Mouse (Mus musculus): ENCODE data around the gene Higd1a.

The Higd1a gene

DNA sequence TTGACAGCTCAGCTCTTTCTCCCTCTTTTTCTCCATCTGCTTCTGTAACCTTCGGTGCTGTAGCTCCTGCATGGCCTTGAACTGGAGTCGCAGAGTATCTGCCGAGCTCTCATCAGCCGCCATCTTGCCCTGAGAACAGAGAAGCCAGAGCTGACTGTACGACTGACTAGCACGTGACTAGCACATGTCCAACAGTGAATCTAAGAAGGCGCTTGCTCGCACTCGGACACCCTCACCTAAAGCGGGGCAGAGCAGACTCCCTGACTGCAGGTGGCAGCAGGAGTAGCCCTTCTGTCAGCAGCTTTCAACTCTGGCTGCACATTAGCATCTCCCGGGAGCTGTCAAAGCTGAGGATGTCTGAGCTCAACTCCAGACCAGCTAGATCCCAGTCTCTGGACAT is 24.3 kb downstream of the Higd1a start:
- no peak for DNase-seq

GRCm38 (mm10) chr9:121830956-121831293 is 27.2 kb downstream of the Higd1a start:
- DNase-seq: peak; percentile 92

GRCm38 (mm10) chr9:121830243-121830955 is 27.8 kb downstream of the Higd1a start:
- peak; percentile 69 for DNase-seq

DNA sequence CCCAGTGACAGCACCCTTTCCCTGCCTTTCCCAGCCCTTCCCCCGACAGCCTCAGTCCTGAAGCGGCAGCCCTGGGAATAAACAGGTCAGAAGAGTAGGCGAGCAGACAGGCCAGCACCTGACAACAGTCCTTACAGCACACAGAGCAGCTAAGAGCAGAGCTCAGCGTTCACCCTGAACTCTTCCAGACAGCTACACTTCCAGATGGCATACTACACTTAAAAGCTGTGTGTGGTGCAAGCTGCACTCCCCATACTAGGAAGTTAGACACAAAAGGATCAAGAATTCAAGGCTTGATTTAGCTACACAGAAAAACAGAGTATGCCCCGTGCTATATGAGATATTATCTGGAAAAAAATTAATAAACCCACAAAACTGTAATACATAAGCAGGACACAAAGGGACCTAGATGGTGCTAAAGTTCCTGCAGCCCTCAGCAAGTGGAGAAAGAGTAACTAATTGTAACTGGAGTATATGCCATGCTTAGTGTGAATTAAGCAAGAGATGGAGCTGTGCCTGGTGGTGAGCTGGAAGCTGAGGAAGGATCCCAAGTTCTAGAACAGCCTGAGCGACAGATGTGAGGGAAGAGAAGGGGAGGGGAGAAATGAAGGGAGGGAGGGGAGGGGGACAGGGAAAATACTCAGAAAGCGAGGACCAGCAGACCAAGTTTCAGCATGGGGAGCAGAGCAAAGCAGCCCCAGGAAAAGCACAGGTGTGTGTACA is 28.7 kb downstream of the Higd1a start:
- DNase-seq: no peak

- DNase-seq: no peak
Measured at GRCm38 (mm10) chr9:121828314-121828713, 29.8 kb downstream of the Higd1a start.

DNA sequence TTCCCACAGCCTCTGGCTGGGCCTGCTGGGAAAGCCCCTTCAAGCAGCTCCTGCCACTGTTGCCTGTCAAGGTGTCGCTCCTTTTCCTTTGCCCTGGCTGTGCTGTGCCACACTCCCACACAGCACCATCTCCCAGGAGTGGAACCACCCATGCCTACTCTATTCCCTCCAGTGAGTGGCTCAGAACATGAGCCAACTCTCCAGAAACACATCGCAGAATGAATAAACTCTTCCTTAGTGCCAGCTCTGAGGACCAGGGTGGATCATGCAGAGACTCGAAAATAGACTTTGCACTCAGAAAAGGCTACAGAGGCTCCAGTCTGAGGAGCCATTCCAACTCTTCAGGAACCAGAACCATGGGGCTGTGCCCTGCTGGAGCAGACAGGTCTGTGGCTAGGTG is 31.8 kb downstream of the Higd1a start:
- no peak for DNase-seq

DNA sequence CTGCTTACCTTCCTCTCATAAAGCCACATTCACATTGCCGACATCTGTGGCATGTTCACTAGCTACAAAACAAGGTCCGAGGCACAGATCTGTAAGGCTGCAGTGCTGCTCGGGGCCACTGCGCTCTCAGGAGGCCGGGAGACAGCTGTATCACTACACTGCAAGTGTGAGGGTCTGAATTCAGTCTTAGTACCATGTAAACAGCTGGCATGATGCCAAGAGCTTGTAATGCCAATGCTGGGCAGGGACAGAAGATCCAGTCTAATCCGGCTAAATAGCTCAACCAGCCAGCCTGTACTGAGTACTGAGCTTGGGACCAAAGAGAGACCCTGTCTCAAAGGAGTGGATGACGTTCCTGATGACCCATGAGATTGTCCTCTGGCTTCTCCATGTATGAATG is 34.2 kb downstream of the Higd1a start:
- peak; percentile 64 for DNase-seq

- DNase-seq: peak; percentile 88
Measured at GRCm38 (mm10) chr9:121823051-121823450, 35.1 kb downstream of the Higd1a start.

- peak; percentile 56 for DNase-seq
Measured at GRCm38 (mm10) chr9:121822585-121822991, 35.6 kb downstream of the Higd1a start.

DNA sequence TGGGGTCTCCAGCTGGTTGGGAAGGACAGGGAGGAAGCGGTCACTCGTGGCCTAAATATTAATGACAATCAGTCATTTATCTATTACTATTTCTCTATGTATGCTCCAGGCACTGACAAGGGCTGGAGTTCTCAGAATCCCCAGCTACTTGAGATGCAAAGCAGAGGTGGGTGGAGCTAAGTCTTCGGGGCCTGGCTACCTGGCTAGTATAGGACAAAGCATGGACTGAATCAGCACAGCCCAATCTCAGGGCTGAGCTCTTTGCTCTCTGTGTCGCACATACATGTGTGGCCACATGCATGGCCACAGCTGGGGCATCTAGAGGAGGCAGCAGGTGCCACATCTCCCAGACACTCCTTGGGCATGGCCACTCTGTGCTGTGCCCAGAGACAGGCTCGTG is 37.4 kb downstream of the Higd1a start:
- no peak for DNase-seq

DNA sequence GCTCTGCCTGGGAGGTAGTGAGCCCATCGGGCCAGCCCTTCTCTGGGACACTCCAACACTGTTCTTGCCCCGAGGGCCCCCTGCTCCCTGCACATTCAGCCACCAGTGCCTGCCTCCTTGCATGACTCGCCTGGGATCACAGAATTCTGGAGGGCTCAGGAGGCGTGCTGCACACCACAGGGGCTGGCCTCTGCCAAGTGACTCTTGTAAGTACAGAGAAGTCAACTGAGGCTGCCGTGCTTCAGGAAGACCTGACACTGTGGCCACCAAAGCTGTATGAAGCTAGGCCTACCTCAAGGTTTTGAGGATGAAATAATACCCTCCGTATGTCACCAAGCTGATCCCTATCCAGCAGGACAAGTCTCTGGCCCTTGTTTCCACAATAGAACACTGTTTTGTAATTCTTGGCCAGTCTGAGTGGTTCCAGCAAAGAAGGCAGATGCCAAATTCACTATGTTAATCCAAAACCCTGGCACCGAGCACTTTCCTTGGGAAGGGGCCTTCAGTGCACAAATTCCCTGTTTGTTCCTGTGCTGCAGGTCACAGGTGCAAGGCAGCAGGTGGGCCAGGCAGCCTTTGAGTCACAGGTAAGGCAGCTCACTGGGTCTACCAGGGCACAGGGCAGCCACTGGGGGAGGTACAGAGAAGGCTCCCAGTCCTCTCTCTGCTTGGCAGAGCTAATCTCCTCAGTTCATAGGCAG is 38.2 kb downstream of the Higd1a start:
- DNase-seq: peak; percentile 88

GRCm38 (mm10) chr9:121819073-121819770 is 38.9 kb downstream of the Higd1a start:
- DNase-seq: peak; percentile 73

DNA sequence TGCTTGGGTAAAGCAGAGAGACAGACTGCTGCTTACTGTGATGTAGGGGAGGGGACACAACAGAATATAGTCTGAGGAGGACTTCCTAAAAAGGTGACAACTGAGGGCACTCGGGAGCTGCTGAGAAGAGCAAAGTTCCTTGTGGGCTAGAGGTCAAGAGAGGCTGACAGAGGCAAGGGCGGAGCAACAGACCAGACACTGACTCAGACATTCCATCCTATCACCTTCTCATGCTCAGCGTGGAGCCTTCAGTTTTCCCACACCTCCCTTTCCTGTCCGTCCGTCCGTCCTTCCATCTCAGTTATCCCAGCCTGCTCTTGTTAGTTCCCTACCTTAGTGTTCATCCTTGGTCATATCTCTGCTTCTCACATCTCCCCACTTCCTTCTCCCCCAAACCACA is 43.0 kb downstream of the Higd1a start:
- no peak for DNase-seq

DNA sequence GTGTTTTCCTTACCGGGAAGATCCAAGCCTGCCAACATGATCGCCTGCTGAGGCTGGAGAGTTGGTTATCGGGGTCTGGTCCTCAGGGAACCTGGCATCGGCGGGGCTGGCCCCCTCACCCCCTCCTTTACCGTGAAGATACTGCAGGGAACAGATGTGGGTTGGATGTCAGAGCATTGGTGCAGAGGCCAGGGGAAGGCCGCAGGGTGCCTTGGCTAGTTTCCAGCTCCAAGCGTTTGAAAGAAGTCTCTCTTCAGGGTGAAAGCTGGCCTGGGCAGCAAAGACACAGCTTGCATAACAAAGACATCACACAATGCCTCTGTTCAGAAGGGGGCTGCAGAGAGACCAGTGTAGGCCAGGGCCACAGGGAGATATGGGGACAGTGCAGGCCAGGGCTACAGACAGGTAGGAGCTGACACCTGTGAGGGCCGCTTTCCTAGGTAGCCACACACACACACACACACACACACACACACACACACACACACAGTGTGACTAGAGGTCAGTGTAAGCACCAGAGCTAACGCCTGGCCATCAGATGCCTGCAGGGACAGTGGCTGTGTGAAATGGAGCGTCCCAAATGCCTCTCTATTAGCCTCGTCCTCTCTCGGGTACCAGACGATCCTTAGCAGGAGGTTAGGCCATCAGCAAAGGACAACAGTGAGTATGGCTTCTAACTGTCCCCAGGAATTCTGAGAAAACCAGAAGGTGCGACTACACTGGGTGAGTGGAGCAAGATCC is 47.9 kb downstream of the Higd1a start:
- DNase-seq: peak; percentile 66

GRCm38 (mm10) chr9:121808511-121808910 is 49.7 kb downstream of the Higd1a start:
- DNase-seq: no peak

DNA sequence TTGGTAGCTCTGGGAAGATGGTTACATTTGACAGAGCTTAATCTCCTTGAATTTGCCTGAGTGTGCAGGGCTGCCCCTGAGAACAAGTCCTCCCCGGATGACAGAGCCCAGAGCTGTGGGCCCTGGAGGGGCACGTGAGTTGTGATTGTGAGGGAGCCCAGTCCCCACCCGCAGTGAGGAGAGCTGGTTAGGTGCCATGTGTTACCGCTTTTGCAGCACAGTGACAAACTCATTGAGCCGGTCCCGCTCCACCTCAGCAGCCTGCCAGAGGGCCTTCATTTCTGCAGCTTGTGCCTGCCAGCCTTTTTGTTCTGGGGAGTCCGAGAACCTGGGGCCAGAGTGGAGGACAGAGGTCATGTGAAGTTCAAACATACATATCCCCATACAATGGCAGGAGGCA is 50.2 kb downstream of the Higd1a start:
- peak; percentile 46 for DNase-seq

DNA sequence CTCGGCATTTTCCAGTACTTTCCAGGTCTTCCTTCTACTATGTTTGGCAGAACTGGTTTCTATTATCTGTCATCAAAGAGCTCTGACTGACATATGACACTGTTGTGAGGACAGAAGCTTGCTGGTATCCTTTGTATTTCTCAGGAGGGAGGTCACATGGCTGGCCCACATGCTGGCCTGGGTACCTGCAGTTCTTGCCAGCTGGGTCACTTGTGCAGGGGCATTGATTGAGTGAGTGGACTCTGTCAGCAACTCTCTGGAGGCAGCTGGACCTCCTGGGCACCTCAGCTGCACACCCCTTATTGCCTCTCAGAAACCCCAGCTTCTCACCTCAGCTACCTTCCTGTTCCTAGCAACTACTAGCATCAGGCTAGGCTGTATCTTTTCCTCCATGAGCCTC is 50.6 kb downstream of the Higd1a start:
- DNase-seq: no peak

DNA sequence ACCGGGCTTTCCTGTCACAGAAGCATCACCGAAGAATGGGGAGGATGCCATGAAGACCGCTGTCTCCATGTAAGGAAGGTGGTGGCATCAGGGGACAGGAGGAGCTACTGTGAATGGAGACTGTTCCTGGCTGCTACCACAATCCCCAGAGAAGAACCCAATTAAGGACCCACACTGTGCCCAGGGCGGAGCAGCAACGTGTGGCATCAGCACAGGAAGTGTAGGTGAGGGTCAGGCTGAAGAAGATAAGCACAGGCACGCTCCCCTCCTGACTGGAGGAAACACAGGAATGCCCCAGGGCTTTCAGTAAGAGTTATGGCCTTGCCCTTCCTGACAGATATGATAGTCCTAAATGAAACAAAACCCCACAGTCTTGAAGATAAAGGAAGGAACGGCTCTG is 55.4 kb downstream of the Higd1a start:
- no peak for DNase-seq

- DNase-seq: no peak
Measured at GRCm38 (mm10) chr9:121798887-121799520, 59.2 kb downstream of the Higd1a start.

Measured in cerebellum, adult 9-10 months (tissue).